Mouse (Mus musculus) G1E-ER4 (cell line): ENCODE measurements around the gene Gls. TPM values are rescaled to one million over a fixed set of nuclear protein-coding genes. Genes with fewer than 3 reads are reported as not detected.

Experiments
- GATA1 ChIP-seq: IDR thresholded peaks from one replicate; pipeline ENCODE4 v1.8.0; 2012; ENCODE audit warnings: low read length, inconsistent platforms
- polyA plus RNA-seq: library from polyadenylated mRNA; stranded (reverse); fragments of >175 nt; gene quantifications from 2 replicates; pipeline ENCODE4 v1.2.3, GENCODE M21; 2012

The Gls gene
- polyA plus RNA-seq, 1 experiment = 200 TPM

- TF ChIP-seq GATA1 = no peak
Measured at GRCm38 (mm10) chr1:52120191-52120590, 112.8 kb downstream of the Gls start.

- TF ChIP-seq GATA1 = no peak
Measured at GRCm38 (mm10) chr1:52119691-52120090, 113.3 kb downstream of the Gls start.

GRCm38 (mm10) chr1:52118860-52119591 is 114.0 kb downstream of the Gls start, which contains the start of gene Stat1:
Gene Stat1, plus strand, starts transcription at chr1:52119440.
- TF ChIP-seq GATA1 = no peak

GRCm38 (mm10) chr1:52117777-52118176 is 115.3 kb downstream of the Gls start:
- no peak for TF ChIP-seq GATA1

GRCm38 (mm10) chr1:52116441-52116840 is 116.6 kb downstream of the Gls start:
- no peak for TF ChIP-seq GATA1

DNA sequence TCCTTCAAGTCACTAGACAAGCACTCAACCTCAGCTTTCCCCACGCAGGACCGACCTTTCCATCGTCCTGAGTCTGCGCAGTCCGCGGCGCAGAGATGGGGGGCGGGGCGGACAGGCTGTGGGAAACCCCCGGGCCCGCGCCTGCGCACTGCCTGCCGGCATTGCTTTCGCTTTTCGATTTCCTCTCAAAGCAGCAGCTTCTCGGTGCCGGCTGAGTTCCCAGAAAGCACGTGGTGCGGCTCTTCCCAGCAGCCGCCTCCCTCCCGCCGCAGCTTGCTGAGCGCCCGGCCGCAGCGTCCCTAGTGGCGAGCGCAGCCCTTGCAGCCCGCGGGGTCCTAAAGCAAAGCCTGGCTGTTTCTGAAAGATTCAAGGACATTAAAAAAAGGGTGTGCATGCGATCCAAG is 119.4 kb downstream of the Gls start:
- no peak for TF ChIP-seq GATA1

Other genes with a start within 250 kb of the Gls start
- gene Stat4, start 246.1 kb downstream of the Gls start, polyA plus RNA-seq = not detected in 2 replicates
- gene Stat1, start 113.8 kb downstream of the Gls start, polyA plus RNA-seq = 8.3 and 9.0 TPM in 2 replicates